Mouse (Mus musculus) intestine, postnatal 0 days (tissue): Measurements from ENCODE around the gene Bax. TPM values are rescaled to one million over a fixed set of nuclear protein-coding genes. Genes with fewer than 3 reads are reported as not detected.

Experiments
- ATAC-seq: fragments of 200-750 bp; cut with Nextera tagmentation; 2 replicates; pipeline ENCODE4 v1.8.0; 2017; ENCODE audit warnings: mild to moderate bottlenecking, moderate TSS enrichment, moderate library complexity
- H3K27ac ChIP-seq: fragments of 300-500 bp; sonication (generic); 2 replicates; pipeline ENCODE4 v1.5.1; 2014; ENCODE audit warnings: mild to moderate bottlenecking, low read depth, low read length, moderate library complexity
- H3K27me3 ChIP-seq: fragments of 300-500 bp; sonication (generic); replicated peaks from 2 replicates; pipeline ENCODE4 v1.6.1; 2014; ENCODE audit warnings: low read length, mixed read lengths; ENCODE audit not compliant: control insufficient read depth, insufficient read depth
- H3K36me3 ChIP-seq: fragments of 300-500 bp; sonication (generic); 2 replicates; pipeline ENCODE4 v1.6.1; 2014; ENCODE audit warnings: mild to moderate bottlenecking, moderate library complexity; ENCODE audit not compliant: control insufficient read depth, insufficient read depth
- H3K4me1 ChIP-seq: fragments of 300-500 bp; sonication (generic); replicated peaks from 2 replicates; pipeline ENCODE4 v1.6.1; 2014; ENCODE audit warnings: antibody characterized with exemption, low read length, mixed read lengths; ENCODE audit not compliant: control insufficient read depth, insufficient read depth
- H3K4me2 ChIP-seq: fragments of 300-500 bp; sonication (generic); replicated peaks from 2 replicates; pipeline ENCODE4 v1.6.1; 2014; ENCODE audit warnings: low read depth, mild to moderate bottlenecking, moderate library complexity
- H3K4me3 ChIP-seq: fragments of 300-500 bp; sonication (generic); 2 replicates; pipeline ENCODE4 v1.5.1; 2014; ENCODE audit warnings: low read depth, low read length
- H3K9ac ChIP-seq: fragments of 300-500 bp; sonication (generic); 2 replicates; pipeline ENCODE4 v1.6.1; 2014; ENCODE audit warnings: mild to moderate bottlenecking, low read depth, low read length
- H3K9me3 ChIP-seq: fragments of 300-500 bp; sonication (generic); 2 replicates; pipeline ENCODE4 v1.6.1; 2016; ENCODE audit warnings: mixed run types; ENCODE audit not compliant: control insufficient read depth
- CTCF ChIP-seq: sonication (generic); IDR thresholded peaks from 2 replicates; pipeline ENCODE4 v1.5.1; 2016; ENCODE audit warnings: low read depth, mild to moderate bottlenecking, control low read depth, antibody characterized with exemption, moderate library complexity
- WGBS: fragments of 180-500 bp; shearing (Covaris S2); extraction: QIAGEN DNeasy Blood & Tissue Kit; methylation state at CpG from one replicate; pipeline ENCODE4 v1.1.7; 2014; 5-methylcytosine and 5-hydroxymethylcytosine counted together
- polyA plus RNA-seq: library from polyadenylated mRNA; unstranded; fragments of >200 nt; fragmentation: Nextera tagmentation; extraction: Ambion mirVana; gene quantifications from 2 replicates; pipeline ENCODE4 v1.2.1, GENCODE M21; 2015

Bax gene
- polyA plus RNA-seq, 1 experiment from 2014 or later = 180 TPM

GRCm38 (mm10) chr7:45455932-45456696, 10.6 kb downstream of the Bax start:
- no peak for ATAC-seq

GRCm38 (mm10) chr7:45454971-45455370, 11.7 kb downstream of the Bax start:
- WGBS = 91% methylated on average over 15 of the region's 15 CpGs
- Histone ChIP-seq H3K9ac (no peak overlapping the region), H3K27ac (no peak overlapping the region), H3K27me3 (no peaks in the 10 kb centered on the region), H3K4me2 (no peak overlapping the region), H3K36me3 (peaks cover 52% of the 10 kb centered on the region), H3K9me3 (no peaks in the 10 kb centered on the region), H3K4me1 (no peaks in the 10 kb centered on the region), H3K4me3 (no peak overlapping the region)
- ATAC-seq = no peak
- TF ChIP-seq CTCF = no peak

More at GRCm38 (mm10) chr7:45455932-45456696, 10.6 kb downstream of the Bax start:
- no peaks in the 10 kb centered on the region for H3K27me3 ChIP-seq
- H3K36me3 ChIP-seq = peaks cover 50% of the 10 kb centered on the region
- H3K4me1 ChIP-seq = 0 out of 2 replicates have a peak, but pooled peaks cover 6% of the 10 kb centered on the region
- WGBS = 76% methylated on average over 13 of the region's 13 CpGs
- H3K27ac ChIP-seq = peak overlapping the region; percentile 94; the same call in 1 of the 2 replicates
- H3K4me3 ChIP-seq = no peak overlapping the region
- no peak for TF ChIP-seq CTCF
- H3K9ac ChIP-seq = no peak overlapping the region; the same call in 1 of the 2 replicates
- no peaks in the 10 kb centered on the region for H3K9me3 ChIP-seq
- H3K4me2 ChIP-seq = no peak overlapping the region

GRCm38 (mm10) chr7:45451344-45451982, 15.2 kb downstream of the Bax start:
- 56% methylated on average over 23 of the region's 23 CpGs for whole genome bisulfite sequencing
- Histone ChIP-seq H3K4me3 (no peak overlapping the region), H3K27me3 (no peaks in the 10 kb centered on the region), H3K36me3 (peaks cover 37% of the 10 kb centered on the region; the same call in 1 of the 2 replicates), H3K9me3 (no peaks in the 10 kb centered on the region), H3K9ac (no peak overlapping the region), H3K27ac (no peak overlapping the region), H3K4me2 (no peak overlapping the region), H3K4me1 (no peaks in the 10 kb centered on the region)
- ATAC-seq = peak; percentile 51
- TF ChIP-seq CTCF = peak; percentile 92

DNA sequence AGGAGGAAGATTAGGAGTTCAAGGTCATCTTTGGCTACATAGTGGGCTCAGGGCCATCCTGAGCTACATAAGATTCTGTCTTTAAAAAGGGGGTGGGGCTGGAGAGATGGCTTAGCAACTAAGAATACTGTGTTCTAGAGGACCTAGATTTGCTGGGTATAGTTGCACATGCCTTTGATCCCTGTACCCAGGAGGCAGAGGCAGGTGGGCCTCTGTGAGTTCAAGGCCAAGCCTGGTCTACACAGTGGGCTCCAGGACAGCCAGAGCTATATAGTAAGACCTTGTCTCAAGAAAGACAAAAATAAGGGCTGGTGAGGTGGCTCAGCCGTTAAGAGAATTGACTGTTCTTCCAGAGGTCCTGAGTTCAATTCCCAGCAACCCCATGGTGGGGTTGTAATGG, 16.7 kb downstream of the Bax start:
- no peak for TF ChIP-seq CTCF
- ATAC-seq = no peak
- Histone ChIP-seq H3K9me3 (no peaks in the 10 kb centered on the region), H3K36me3 (peaks cover 35% of the 10 kb centered on the region; the same call in 1 of the 2 replicates), H3K4me2 (no peak overlapping the region), H3K4me1 (no peaks in the 10 kb centered on the region), H3K27me3 (no peaks in the 10 kb centered on the region), H3K4me3 (no peak overlapping the region), H3K9ac (no peak overlapping the region), H3K27ac (no peak overlapping the region)
- WGBS = 90% methylated on average over 1 of the region's 1 CpGs

DNA sequence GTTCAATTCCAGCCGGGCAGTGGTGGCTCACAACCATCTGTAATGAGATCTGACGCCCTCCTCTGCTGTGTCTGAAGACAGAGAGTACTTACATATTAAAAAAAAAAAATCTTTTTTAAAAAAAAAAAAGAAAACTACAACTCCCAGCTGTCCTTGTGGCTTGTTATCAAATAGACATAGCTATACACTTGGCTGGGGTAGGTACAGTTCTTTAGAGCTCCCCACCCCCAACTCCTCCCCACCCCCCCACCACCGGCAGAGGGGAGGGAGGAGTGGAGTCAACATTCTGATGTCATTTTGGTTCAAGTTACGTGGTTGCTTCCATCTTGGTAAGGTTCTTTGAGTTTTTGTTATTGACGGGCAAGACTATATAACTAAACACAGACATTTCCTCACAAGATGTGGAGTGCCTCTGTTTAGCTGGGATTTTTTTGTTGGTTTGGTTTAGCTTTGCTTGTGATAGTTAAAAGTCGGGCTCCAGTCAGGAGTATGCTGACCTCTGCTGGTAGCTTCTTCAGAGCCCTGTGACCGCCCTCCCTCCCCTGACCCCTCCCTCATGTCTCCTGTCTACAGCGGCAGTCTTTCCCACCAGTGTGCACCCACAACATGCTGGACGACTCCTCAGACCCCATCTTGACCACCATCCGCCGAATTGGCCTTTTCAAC, 19.2 kb downstream of the Bax start:
- Histone ChIP-seq H3K27ac (no peak overlapping the region), H3K4me2 (no peak overlapping the region), H3K4me1 (no peaks in the 10 kb centered on the region), H3K36me3 (peaks cover 40% of the 10 kb centered on the region), H3K9ac (no peak overlapping the region), H3K4me3 (no peak overlapping the region), H3K27me3 (no peaks in the 10 kb centered on the region), H3K9me3 (no peaks in the 10 kb centered on the region)
- WGBS = 44% methylated on average over 11 of the region's 11 CpGs
- no peak for ATAC-seq
- peak; percentile 78 for TF ChIP-seq CTCF

GRCm38 (mm10) chr7:45446589-45446988, 20.1 kb downstream of the Bax start:
- peaks cover 33% of the 10 kb centered on the region for H3K36me3 ChIP-seq
- no peak for ATAC-seq
- no peak for TF ChIP-seq CTCF
- no peak overlapping the region for H3K4me3 ChIP-seq
- no peak overlapping the region for H3K4me2 ChIP-seq
- no peaks in the 10 kb centered on the region for H3K9me3 ChIP-seq
- no peak overlapping the region for H3K9ac ChIP-seq
- H3K27ac ChIP-seq = no peak overlapping the region
- H3K27me3 ChIP-seq = no peaks in the 10 kb centered on the region
- no peaks in the 10 kb centered on the region for H3K4me1 ChIP-seq
